Mouse (Mus musculus) testis, adult 2 months (tissue): ENCODE measurements around the gene Gsk3b.

Source experiments
- CTCF ChIP-seq: fragments of 200-500 bp; IDR thresholded peaks from 2 replicates; pipeline ENCODE4 v1.5.1; 2012; ENCODE audit warnings: low read depth, mild to moderate bottlenecking, inconsistent platforms, low read length, moderate library complexity; ENCODE audit not compliant: control insufficient read depth, insufficient read depth, insufficient replicate concordance
- POLR2A ChIP-seq: fragments of 200-500 bp; IDR thresholded peaks from 2 replicates; pipeline ENCODE4 v1.6.1; 2012; ENCODE audit warnings: low read depth, mild to moderate bottlenecking, inconsistent platforms, low read length, moderate library complexity; ENCODE audit not compliant: control insufficient read depth

DNA sequence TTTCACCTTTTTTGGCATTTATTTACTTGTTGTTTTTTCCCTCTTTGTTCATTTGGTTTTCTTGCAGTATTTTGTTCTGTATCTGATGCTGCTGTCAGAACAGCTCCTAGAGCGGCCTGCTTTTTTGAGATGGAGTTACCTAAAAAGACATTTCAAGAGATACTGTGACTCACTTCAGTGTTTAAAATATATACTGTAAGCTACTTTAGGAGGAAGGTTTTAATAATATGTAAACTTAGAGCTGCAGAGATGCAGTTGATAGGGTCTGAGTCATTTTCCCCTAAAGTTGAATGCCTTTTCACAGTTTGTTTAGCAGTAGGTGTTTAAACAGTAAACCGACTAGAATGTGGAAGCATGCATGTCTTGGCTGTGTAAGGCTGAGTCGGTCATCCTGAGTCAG, 101.7 kb downstream of the Gsk3b start:
- TF ChIP-seq POLR2A (no peak), CTCF (no peak)
